Mouse (Mus musculus) megakaryocyte-erythroid progenitor cell, adult 5-6 weeks (primary cell): ENCODE measurements around the gene Ptpn14. TPM values are rescaled to one million over a fixed set of nuclear protein-coding genes. Genes with fewer than 3 reads are reported as not detected.
"Not testable (repeated sequence)": the region's sequence is repeated elsewhere in the genome, so short reads cannot be mapped to it uniquely, and the experiment has no call there.

Experiments
- ATAC-seq: replicated peaks from 2 replicates; pipeline ENCODE4 v1.8.0; 2016; ENCODE audit warnings: mild to moderate bottlenecking, inconsistent platforms; ENCODE audit not compliant: severe bottlenecking, poor library complexity, low FRiP score, low TSS enrichment
- total RNA-seq, 2 experiments: library from RNA; stranded (forward) in 1 of 2; stranded (reverse) in 1 of 2; fragments of 200-1000, 215-1000 nt in 1 of 2; fragments of >200 nt in 1 of 2; fragmentation: Nextera tagmentation in 1 of 2; gene quantifications; 2 replicates each; pipeline ENCODE4 v1.2.3; 2014 to 2017

Ptpn14 gene
- total RNA-seq (2014; fragmentation: Nextera tagmentation) (9.0 and 16.3 TPM in 2 replicates), total RNA-seq (2017) (5.3 and 7.2 TPM in 2 replicates)

- ATAC-seq, result peak; percentile 19; the same call in 1 of the 2 replicates
Measured at GRCm38 (mm10) chr1:189727884-189728783, at the start of gene Ptpn14. Ptpn14 (plus strand) TSS chr1:189728268.

GRCm38 (mm10) chr1:189679555-189679954 is 48.5 kb upstream of the Ptpn14 start:
- ATAC-seq, result no peak

GRCm38 (mm10) chr1:189684786-189685415 is 43.2 kb upstream of the Ptpn14 start:
- ATAC-seq, result no peak

GRCm38 (mm10) chr1:189686025-189686424 is 42.0 kb upstream of the Ptpn14 start:
- no peak for ATAC-seq

GRCm38 (mm10) chr1:189687654-189688387 is 40.2 kb upstream of the Ptpn14 start, which contains the start of gene Cenpf:
Cenpf (minus strand) TSS chr1:189688086.
- peak; percentile 99 for ATAC-seq

- no peak for ATAC-seq
Measured at GRCm38 (mm10) chr1:189688388-189688750, 39.7 kb upstream of the Ptpn14 start.

GRCm38 (mm10) chr1:189689050-189689833 is 38.8 kb upstream of the Ptpn14 start:
- ATAC-seq, result no peak

GRCm38 (mm10) chr1:189692442-189692841 is 35.6 kb upstream of the Ptpn14 start:
- ATAC-seq, result not testable (repeated sequence)

- ATAC-seq, result no peak
Measured at GRCm38 (mm10) chr1:189694391-189694790, 33.7 kb upstream of the Ptpn14 start.

GRCm38 (mm10) chr1:189695321-189695720 is 32.7 kb upstream of the Ptpn14 start:
- ATAC-seq, result peak; percentile 79

- ATAC-seq, result peak; percentile 60
Measured at GRCm38 (mm10) chr1:189698416-189698815, 29.7 kb upstream of the Ptpn14 start.

GRCm38 (mm10) chr1:189700186-189700585 is 27.9 kb upstream of the Ptpn14 start:
- ATAC-seq, result no peak

- ATAC-seq, result peak; percentile 77
Measured at GRCm38 (mm10) chr1:189700990-189701389, 27.1 kb upstream of the Ptpn14 start.

- ATAC-seq, result 0 out of 2 replicates have a peak, but pooled peaks have one; percentile 28
Measured at GRCm38 (mm10) chr1:189703156-189703555, 24.9 kb upstream of the Ptpn14 start.

- no peak for ATAC-seq
Measured at GRCm38 (mm10) chr1:189703591-189703990, 24.5 kb upstream of the Ptpn14 start.

GRCm38 (mm10) chr1:189706040-189706645 is 21.9 kb upstream of the Ptpn14 start:
- ATAC-seq, result no peak

GRCm38 (mm10) chr1:189707014-189707413 is 21.1 kb upstream of the Ptpn14 start:
- no peak for ATAC-seq

GRCm38 (mm10) chr1:189707419-189707818 is 20.6 kb upstream of the Ptpn14 start:
- no peak for ATAC-seq

- ATAC-seq, result no peak
Measured at GRCm38 (mm10) chr1:189709001-189709400, 19.1 kb upstream of the Ptpn14 start.
